Mouse (Mus musculus) gastrocnemius, postnatal 36 days (tissue): ENCODE results near the gene Rnf32. TPM values are rescaled to one million over a fixed set of nuclear protein-coding genes. Genes with fewer than 3 reads are reported as not detected.

Experiments used
- DNase-seq, 2 experiments: peaks; one replicate each; pipeline ENCODE4 v3.0.0; 2022
- intact Hi-C: fragments of 180-260 bp; cut with DNase I; formaldehyde crosslinking; loops from one replicate; pipeline ENCODE4 v1.15.1; 2025
- long read RNA-seq, 2 experiments: library from polyadenylated mRNA; stranded (forward); transcript quantifications; one replicate each; pipeline ENCODE4 v2.0.0; 2021
- total RNA-seq, 2 experiments: library from RNA; stranded (reverse); gene quantifications; 2 replicates each; pipeline ENCODE4 v1.2.3; 2021

Rnf32 gene
- total RNA-seq, result 1 to 10 TPM in 1 of 2 experiments, under 1 TPM in 1; 0.86 to 1.4 TPM
- long read RNA-seq, experiment 1, result 0 reads
- long read RNA-seq, experiment 2, result 0 reads

DNA sequence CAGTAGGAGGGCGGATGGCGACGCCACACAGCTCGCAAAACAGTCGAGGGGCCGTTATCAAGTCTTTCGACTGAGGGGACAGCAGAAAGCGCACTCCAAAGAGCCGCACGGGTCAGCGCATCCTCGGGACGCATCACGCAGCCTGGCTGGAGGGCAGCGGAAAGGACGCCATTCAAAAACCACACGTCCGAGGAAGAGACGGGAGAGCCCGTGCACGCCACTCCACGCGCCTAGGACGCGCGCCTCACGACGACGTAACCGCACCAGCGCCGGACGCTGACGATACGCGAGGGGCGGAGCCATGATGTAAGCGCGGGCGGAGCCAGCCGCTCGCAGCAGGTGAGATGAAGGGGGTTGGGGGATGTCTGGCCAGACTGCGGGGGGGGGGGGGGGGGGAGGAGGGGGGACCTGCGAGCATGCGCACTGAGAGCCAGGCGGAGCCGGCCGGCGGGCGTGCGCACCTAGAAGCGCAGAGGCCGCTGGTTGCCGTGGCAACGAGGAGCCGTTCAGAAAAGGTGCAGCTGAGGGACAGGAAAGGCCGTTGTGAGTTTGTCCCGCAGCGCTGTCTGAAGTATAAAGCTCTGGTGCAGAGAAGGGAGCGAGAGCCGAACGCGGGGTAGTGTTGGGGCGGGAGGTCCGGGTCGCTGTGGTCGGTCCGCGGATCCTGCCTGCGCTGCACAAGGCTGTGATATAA lies at the start of gene Rnf32:
Gene Rnf32, plus strand, starts transcription at position 423 of the 694 bp plus-strand sequence.
- intact Hi-C loops, result no loop called here

DNA sequence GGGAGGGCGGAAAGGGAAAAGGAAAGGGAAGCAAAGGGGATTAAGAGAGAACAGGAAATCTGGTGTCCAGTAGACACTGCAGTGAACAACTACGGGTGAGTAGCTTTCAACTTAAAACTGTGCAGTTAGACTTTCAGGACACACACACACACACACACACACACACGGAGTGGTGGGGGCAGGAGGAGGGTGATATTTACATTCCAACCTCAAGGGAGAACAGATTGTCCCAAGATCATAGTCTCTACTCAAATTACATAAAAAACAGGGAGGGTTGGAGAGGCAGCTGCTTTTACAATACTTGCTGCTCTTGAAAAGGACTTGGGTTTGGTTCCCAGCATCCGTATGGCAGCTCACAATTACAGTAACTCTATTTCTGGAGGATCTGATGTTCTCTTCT lies 45.6 kb upstream of the Rnf32 start:
- DNase-seq, result no peak
- intact Hi-C loops, result no loop called here

More for the DNA sequence above, at the start of gene Rnf32:
- peak; percentile 23 to 37 for DNase-seq

DNA sequence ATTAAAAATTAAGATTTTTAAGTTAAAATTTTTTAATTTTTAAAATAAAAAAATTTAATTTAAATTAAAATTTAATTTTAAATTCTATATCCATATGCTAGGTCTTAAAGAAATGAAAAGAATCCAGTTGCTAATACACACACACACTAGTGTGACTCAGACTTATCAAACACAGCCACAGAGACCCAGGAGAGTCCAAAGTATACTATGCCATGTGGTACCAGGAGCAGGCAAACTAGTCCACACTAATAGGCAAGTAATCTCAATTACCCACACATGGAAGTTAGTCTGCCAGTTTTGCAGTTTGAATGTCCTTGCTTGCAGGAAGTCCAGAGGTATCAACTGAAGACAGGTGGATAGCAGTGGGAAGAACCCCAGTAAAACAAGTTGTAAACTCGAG lies 35.9 kb upstream of the Rnf32 start:
- DNase-seq, result no peak
- intact Hi-C loops, result no loop called here

DNA sequence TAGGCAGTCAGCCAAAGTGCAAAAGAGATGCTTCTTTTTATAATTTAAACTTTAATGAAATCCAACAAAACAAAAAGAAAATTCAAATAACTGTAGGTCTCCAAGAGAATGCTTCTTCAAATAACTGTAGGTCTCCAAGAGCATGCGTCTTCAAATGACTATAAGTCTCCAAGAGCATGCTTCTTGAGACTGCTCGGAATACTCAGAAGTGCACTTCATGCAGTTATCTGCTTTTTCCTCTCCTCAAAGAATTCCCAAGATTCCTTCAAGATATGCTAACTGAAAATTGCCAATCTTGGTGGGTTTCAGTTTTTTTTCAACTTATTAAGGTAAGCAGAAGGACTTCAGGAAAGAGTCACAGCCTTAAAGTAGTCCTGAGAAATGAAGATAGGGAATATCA lies 28.8 kb upstream of the Rnf32 start:
- intact Hi-C loops, result no loop called here
- no peak for DNase-seq

DNA sequence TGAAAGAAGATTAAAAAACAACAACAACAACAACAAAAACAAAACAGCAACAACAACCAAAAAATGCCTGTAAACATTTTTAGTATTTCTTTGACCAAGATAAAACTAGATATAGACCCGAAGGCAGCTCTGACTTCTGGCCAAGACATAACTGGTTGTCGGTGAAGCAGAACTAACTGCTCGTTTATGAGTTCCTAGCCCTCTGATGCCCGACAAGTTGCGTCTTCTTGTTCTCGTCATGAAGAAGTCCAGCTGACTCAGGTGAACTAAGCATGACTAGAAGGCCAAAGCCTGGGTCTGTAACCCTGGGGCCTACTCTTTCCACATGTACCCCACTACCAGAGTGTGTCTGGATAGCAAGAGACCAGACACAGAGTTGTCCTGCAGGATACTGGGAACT lies 25.6 kb upstream of the Rnf32 start:
- intact Hi-C loops, result no loop called here
- no peak for DNase-seq

DNA sequence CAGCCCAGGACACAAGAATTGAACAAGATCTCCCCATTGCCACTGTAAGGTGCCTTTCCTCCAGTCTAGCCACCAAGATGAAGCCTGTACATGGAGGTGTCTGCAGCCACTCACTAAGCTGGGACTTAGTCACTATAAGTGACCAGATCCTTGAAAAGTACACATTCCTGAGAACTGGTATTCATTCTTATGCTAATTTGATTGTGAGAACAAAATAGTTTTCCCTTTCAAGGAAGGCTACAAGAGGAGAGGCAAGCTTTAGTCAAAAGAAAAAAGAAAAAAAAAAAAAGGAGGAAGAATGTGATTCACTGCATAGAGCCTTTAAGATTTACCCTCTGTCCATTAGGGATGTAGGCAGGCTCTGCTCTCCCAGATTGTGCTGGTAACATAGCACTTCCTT lies 24.6 kb upstream of the Rnf32 start:
- intact Hi-C loops, result no loop called here
- no peak for DNase-seq

DNA sequence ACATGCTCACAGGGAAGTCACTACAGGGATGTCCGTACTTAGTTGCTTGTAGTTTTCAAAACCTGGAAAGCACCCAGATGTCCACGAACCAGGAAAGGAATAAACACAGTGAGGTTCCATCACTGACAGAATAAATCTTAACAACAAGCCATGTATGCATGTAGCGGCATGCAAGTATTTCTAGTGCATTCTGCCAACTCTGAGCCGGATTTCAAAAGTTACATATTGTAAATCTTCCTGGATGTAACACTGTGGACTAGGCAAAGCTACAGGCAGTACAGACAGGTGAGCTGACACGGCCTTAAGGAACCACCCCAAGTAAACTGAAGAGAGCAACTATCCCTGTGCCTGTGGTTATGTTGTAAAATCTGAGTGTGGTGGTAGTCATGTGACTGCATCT lies 9.0 kb upstream of the Rnf32 start:
- DNase-seq, result no peak
- intact Hi-C loops, result no loop called here

DNA sequence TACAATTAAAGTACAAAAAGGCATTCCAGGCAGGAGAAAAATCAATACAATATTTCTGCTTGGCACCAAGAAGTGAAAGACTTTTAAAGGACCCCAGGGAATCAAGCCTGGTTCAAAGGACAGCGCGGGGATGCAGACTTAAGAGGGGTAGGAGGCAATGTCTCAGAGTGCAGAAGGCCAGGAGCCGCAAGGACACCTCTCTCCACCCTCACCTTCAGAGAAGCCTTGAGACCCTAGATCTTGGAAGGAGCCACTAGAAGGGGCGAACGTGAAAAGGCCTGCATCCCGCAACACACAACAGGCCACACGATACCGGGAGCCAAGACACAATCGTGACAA lies 592 bp upstream of the Rnf32 start:
- no peak for DNase-seq
- intact Hi-C loops, result no loop called here

DNA sequence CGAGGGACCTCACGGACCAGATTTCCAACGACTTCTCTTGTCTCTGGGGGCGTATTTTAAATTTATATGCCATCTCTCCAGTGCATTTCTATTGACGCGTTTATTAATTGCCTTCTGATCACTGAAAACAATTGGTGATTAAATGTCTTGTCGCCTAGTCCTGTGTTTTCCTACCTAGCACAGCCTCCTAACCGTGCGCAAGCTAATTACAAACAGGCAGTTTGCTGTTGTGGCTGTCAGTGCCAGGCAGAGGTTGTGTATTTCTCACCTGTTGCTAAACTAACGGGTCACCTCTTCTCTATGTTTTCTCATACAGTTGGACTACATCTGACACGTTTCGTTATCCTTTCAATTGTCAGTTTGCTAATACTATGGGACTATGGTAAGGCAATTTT lies 469 bp downstream of the Rnf32 start:
- no peak for DNase-seq
- intact Hi-C loops, result no loop called here

DNA sequence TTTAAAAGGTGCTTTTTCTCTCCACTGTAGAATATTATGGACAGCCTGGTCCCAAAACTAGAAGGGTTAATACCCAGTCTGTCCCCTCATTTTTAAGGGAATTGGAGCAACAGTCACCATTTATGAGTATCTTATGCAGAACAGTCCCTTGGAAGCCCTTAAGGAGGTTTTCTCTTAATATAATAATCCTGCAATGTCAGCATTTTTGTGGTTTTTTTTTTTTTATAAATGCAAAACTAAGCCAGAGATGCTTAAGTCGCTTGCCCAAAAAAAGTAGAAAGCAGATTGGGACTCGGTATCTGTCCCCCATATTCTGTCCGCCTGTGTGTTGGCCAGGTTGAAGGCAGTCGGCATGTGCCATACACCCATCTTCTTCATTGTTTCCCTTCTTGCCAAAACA lies 1.4 kb downstream of the Rnf32 start:
- DNase-seq, result no peak
- intact Hi-C loops, result no loop called here

DNA sequence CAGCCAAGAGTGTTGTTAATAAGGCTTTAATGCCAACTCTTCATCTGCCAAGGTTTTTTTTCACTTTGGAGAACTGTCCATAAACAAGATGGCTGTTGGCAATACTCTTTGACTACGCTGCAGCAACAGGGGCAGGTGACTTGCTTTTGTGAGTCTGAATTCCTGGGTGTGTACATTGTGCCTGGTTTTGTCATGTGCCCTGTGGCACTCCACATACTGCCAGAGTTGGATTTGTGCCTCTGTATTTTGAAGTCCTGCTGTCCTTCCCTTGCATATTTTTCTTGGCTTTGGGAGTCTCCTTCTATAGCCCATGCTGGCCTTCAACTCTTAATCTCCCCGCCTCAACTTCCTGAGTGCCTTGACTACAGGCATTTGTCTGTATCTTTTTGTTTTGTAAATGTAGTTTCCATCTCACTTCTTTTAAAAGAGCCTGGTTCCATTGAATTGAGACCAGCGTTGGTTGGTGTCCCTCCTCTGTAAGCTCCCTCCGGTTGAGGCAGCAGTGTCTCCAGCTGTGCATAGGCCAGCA lies 3.2 kb downstream of the Rnf32 start:
- intact Hi-C loops, result no loop called here
- no peak for DNase-seq

DNA sequence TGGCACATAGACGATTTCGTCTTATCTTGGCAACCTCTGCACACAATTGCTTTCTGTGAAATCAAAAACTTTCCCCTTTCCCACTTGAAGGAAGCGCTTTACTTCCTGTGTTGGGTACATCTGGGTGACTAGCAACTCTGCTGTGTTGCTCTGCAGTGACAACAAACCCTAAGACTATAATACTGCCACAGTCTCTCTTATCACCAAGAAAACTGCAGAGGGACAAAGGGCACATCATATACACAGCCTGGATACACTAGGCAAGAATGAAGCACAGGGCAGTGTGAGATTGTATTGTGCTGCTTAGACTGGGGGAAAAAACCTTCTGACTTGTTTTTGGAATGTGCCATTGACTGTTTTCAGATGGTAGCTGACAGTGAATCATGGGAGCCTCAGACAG lies 4.1 kb downstream of the Rnf32 start:
- intact Hi-C loops, result no loop called here
- DNase-seq, result no peak

DNA sequence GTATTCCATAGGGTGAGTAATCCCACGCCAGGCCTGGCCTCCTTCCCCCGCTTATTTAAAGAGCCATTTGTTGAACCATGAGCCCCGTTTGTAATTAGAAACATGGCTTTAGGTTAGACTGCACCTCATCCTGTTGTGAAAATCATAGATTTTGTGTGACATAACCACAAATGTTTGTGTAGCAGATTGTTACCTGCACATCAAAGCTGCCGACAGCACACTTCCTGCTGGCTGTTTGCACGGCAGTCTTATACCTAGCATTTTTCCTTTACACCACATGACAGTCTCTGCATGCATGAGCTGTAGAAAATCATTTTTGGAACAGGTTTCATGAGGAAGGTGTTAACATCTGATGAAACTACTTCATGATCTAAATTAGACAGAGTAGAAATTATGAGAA lies 9.9 kb downstream of the Rnf32 start:
- intact Hi-C loops, result no loop called here
- no peak for DNase-seq

DNA sequence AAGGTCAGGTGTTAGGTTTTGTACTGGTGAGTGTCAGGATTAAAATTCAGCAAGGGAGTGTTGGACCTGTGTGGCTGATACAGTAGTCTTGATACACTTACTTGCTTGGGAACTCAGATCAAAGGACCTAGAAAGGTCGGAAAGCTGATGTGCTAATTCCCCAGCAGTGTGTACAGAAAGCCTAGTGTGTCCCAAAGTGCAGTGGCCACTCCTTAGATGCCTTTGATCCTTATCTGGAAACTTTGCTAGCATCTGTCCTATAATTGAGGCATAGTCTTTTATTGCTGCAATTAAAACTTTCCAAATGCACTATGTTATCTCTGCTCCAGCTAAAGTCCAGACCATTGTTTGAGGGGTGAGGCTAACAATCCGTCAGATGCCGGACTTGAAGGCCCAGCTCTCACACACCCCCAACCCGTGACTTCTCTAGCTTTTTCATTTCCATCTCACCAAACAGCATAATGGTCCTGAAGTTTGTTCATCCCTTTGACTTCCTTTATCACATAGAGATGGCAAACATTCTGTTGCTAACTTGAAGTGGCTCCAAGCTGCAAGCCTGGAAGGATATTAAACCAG lies 16.3 kb downstream of the Rnf32 start:
- intact Hi-C loops, result no loop called here
- no peak for DNase-seq

DNA sequence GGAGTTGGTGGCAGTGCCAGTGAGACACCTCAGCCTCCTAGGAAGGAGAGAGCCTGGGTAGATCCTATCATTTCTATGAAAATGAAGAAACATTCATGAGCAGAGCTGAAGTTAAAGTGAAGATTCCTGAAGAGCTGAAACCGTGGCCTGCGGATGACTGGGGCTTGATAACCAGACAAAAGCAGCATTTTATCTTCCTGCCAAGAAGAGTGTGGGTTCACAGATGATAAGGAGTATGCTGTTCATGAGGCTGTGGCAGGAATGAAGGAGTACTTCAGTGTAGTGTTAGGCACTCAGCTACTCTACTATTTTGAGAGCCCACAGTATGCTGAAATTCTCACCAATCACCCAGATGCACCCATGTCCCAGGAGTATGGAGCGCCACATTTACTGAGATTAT lies 22.2 kb downstream of the Rnf32 start:
- intact Hi-C loops, result no loop called here
- no peak for DNase-seq

DNA sequence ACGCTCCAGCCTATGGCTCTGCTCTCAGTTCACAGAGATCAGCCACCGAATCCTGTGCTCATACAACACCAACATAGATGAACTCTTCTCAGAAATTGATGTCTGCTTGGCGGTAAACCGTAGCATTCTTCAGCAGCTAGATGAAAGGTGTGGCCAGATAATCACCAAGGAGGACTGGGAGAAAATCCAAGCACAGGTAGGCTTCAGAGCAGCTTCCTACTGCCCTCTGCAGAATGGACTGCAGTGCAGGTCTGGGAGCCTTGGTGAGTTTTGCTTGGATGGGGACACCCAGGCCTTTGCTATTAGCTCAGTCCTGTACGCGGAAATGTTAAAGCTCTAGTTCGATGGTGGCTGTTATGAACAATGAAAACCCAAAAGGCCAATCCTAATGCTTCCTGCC lies 28.3 kb downstream of the Rnf32 start:
- no peak for DNase-seq

DNA sequence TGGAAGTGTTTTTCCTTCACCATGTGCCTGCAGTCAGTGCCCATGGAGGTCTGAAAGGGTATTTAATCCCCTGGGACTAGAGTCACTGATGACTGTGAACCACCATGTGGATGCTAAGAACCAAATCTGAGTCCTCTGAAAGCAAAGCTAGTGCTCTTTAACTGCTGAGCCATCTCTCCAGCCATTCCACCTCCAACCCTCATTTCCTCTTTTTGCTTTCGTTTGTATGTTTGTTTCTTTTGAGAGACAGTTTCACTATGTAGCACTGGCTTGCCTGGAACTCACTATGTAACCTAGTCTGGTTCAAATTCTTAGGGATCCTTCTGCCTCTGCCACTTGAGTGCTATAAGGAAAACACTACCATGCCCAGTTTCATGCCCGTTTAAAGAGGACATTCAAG lies 34.7 kb downstream of the Rnf32 start:
- intact Hi-C loops, result no loop called here
- no peak for DNase-seq

More for the DNA sequence above, 28.3 kb downstream of the Rnf32 start:
- intact Hi-C loops, result no loop called here

DNA sequence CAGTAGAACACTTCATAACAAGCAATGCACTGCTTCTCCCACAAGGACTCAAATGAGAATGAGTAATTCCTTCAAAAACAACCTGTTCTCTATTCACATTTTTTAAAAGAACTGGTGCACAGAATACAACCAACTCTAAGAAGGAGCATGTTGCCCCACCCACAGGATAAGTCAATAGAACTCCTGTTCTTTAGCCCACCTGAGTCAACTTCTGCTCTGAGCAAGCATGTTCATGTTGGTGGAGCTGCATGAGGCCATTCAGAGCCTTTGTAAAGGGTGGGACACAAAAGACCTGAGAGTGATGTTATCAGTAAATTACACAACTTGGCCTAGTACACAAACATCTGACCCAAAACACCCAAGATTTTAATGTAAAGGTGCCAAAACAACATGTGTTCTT lies 42.6 kb downstream of the Rnf32 start:
- intact Hi-C loops, result no loop called here
- DNase-seq, result no peak

DNA sequence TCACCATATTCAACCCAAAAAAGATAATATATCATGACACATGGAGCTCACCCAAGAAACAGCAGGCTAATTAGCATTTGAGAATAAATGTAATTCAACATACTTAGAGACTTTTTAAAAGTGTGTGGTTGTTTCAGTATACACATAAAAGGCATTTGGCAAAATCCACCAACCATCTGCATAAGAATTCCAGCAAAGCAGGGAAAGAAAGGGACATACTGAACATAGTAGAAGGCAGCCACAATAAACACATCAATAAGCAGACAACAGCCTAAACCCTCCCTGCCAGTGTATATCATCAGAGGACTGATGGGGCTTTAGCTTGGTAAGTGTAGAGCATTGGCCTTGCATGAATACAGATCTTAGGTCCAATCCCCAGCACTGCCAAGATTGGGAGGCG lies 49.0 kb downstream of the Rnf32 start:
- intact Hi-C loops, result no loop called here
- no peak for DNase-seq

DNA sequence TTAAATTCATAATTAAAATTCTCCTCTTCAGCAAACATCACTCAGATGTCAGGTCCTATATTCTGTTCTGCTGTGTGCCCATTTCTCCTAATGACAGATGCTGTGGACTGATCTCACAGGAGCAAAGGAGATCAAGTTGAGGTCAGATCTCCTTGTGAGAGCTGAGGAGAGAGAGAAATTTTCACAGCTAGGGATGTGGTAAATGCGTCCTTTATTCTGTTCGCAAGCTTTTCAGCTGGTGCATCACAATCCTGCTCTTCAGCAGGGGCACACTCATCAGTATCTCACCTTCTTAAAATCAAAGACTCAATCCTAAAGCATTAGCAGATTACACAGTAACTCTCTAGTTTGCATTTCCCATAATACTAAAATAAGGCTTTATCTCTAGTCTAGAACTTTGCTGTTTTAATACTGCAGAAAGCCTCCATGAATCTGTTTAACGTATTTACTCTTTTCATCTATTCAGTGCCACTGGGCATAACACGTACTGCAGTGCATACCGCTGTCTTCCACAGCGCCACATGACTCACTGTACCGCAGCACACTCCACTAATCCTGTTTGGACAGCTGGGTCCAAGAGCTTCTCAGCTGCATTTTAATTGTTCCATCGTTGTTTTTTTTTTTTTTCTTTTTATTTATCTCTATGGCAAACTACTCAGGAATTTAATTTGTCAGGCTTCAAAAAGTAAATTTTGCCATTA lies 55.2 kb downstream of the Rnf32 start:
- DNase-seq, result no peak
- intact Hi-C loops, result no loop called here

DNA sequence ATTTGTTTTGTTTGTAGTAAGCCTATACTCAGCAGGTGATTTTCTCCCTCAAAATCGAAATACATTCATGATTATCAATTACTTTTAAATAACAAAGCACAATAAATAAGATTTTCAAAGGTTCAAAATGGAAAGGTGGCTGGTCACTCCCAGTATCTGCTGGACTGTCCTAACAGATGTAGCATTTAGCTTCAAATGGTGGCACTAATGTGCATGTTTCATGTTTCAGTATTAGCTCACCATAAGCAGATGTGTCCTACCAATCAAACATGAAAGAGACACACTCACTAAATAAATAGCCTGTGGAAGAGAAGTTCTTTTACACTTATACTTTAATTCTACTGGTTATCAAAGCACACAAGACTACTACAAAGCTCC lies 55.7 kb downstream of the Rnf32 start:
- DNase-seq, result no peak
- intact Hi-C loops, result no loop called here

DNA sequence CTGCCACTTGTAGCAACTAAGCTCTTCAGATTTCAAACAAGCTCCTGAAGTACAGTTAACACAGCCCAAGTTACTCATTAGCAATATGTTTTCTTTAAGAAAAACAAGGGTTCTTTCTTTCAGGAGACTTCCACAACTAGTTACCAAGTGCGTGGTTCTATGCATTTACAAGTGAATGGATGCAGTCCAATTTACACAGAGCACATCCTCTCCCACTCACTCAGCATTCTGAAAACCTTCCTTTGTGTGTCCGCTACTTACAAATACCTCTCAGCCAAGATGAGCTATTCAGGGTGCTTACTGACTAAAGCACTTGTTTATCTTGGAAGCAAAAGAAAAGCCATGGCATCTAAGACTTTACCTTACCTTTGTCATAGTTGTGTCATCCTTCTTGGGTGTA lies 58.1 kb downstream of the Rnf32 start:
- no peak for DNase-seq
- intact Hi-C loops, result no loop called here
